Mouse (Mus musculus) gonadal fat pad, adult 2 months (tissue): ENCODE measurements around the gene Ndufv3. TPM values are rescaled to one million over a fixed set of nuclear protein-coding genes. Genes with fewer than 3 reads are reported as not detected.

Experiments
- DNase-seq: peaks from one replicate; pipeline ENCODE4 v3.0.0-alpha.2; 2012; ENCODE audit warnings: low read depth
- polyA plus RNA-seq: library from polyadenylated mRNA; depleted of rRNA; stranded (reverse); fragments of >200 nt; gene quantifications from 2 replicates; pipeline ENCODE4 v1.2.3, GENCODE M21; 2012

Gene Ndufv3
- polyA plus RNA-seq, 1 experiment: 351 TPM

GRCm38 (mm10) chr17:31556253-31556652 lies 36.3 kb downstream of the Ndufv3 start:
- no peak for DNase-seq

GRCm38 (mm10) chr17:31557124-31557880 lies 37.4 kb downstream of the Ndufv3 start:
- no peak for DNase-seq

- DNase-seq: no peak
Measured at GRCm38 (mm10) chr17:31557947-31558542, 38.1 kb downstream of the Ndufv3 start.

- DNase-seq: no peak
Measured at GRCm38 (mm10) chr17:31559021-31559789, 39.3 kb downstream of the Ndufv3 start.

GRCm38 (mm10) chr17:31563632-31564014 lies 43.7 kb downstream of the Ndufv3 start:
- no peak for DNase-seq

GRCm38 (mm10) chr17:31564015-31564857 lies 44.3 kb downstream of the Ndufv3 start, which contains the start of gene Pknox1:
Gene Pknox1 (plus strand): TSS chr17:31564734.
- DNase-seq: peak; percentile 81

- DNase-seq: no peak
Measured at GRCm38 (mm10) chr17:31564858-31565140, 44.9 kb downstream of the Ndufv3 start.

- no peak for DNase-seq
Measured at GRCm38 (mm10) chr17:31565141-31566056, 45.5 kb downstream of the Ndufv3 start.

GRCm38 (mm10) chr17:31566276-31566675 lies 46.4 kb downstream of the Ndufv3 start:
- no peak for DNase-seq

GRCm38 (mm10) chr17:31569756-31570155 lies 49.8 kb downstream of the Ndufv3 start:
- no peak for DNase-seq

- DNase-seq: no peak
Measured at GRCm38 (mm10) chr17:31570321-31570925, 50.5 kb downstream of the Ndufv3 start.

- no peak for DNase-seq
Measured at GRCm38 (mm10) chr17:31571689-31572088, 51.8 kb downstream of the Ndufv3 start.

- no peak for DNase-seq
Measured at GRCm38 (mm10) chr17:31574662-31575061, 54.7 kb downstream of the Ndufv3 start.

GRCm38 (mm10) chr17:31576394-31577175 lies 56.7 kb downstream of the Ndufv3 start:
- no peak for DNase-seq

GRCm38 (mm10) chr17:31580344-31580743 lies 60.4 kb downstream of the Ndufv3 start:
- no peak for DNase-seq
